Mouse (Mus musculus): ENCODE results near the gene C1qtnf3. TPM values are rescaled to one million over a fixed set of nuclear protein-coding genes. Genes with fewer than 3 reads are reported as not detected.

The C1qtnf3 gene
- total and polyA plus RNA-seq, 3 experiments: not detected

DNA sequence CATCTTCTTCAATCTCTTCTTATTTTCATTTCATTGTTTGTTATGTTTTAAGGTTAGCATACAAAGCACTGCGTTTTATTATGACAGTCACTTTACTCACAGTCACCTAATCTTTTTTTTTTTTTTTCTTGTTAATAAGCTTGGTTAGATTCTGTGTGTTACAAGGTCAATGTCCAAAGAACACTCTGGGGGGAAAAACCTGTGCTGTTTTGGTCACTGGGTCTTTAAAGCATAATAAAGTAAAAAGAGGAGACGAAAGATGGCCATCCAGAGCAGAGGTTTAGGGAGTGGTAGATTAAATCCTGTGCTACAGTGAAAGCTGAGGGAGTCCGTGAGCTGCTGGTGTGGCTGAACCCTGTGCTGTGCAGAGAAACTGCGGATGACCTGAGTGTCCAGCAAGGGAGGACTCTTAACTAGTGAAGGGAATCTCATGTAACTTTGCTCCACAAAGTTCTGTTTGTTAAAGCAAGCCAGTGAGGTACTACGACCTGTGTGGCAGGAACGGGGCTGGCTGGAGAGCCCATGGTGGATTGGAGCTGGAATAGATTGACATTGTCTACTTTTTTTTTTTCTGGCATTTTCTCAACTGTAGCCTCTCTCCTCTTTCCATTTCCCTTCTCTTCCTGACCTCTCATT lies 2.4 kb downstream of the C1qtnf3 start:
- H3K4me3 ChIP-seq (ENCODE audit: low read depth, low read length): no peak overlapping the region
- no peak for ATAC-seq (ENCODE audit: extremely low read depth, insufficient number of reproducible peaks, low FRiP score, poor library complexity, severe bottlenecking)
- TF ChIP-seq POLR2AphosphoS5 (IDR thresholded peaks at IDR 0.05; ENCODE audit: insufficient replicate concordance, low read depth, low read length) (no peak), GATA2 (IDR thresholded peaks at IDR 0.05; ENCODE audit: borderline replicate concordance, low read depth, low read length) (no peak), TAL1 (conservative IDR thresholded peaks at IDR 0.05; ENCODE audit: low read depth, low read length) (no peak), CTCF (IDR thresholded peaks at IDR 0.05; ENCODE audit: low read depth, low read length) (no peak), GATA1 (IDR thresholded peaks at IDR 0.05; ENCODE audit: borderline replicate concordance, low read length) (no peak)

DNA sequence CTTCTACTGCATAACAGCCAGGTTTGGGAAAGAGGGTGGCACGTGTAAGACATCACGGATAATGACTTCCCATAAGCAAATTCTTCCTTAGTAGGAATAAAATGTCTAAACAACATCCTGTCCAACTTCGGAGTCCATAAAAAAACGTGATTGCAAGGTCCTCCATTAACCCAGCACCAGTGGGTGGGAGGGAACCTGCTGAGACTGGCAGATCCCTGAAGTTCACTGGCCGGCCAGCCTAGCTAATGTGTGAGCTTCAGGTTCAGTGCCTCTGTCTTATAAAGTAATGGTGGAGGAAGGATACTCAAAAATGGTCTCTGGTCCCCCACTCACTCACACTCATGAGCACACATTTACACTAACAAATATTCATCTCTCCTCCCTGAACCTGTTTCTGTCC lies 3.0 kb downstream of the C1qtnf3 start:
- H3K9me3 ChIP-seq (replicated peaks): no peaks in the 10 kb centered on the region
- DNase-seq (ENCODE audit: low spot score) (no peak), ATAC-seq (ENCODE audit: extremely low read depth, insufficient number of reproducible peaks, low FRiP score, poor library complexity, severe bottlenecking) (no peak)
- no peaks in the 10 kb centered on the region for H3K36me3 ChIP-seq (replicated peaks)
- TF ChIP-seq GATA1 (IDR thresholded peaks at IDR 0.05; ENCODE audit: borderline replicate concordance, low read length) (no peak), CTCF (IDR thresholded peaks at IDR 0.05; ENCODE audit: low read depth, low read length) (no peak), POLR2AphosphoS5 (IDR thresholded peaks at IDR 0.05; ENCODE audit: insufficient replicate concordance, low read depth, low read length) (no peak), TAL1 (conservative IDR thresholded peaks at IDR 0.05; ENCODE audit: low read depth, low read length) (no peak), GATA2 (IDR thresholded peaks at IDR 0.05; ENCODE audit: borderline replicate concordance, low read depth, low read length) (no peak)
- no peak overlapping the region for H3K4me3 ChIP-seq (ENCODE audit: low read depth, low read length)
- H3K4me1 ChIP-seq (ENCODE audit: insufficient read depth, low read depth, low read length): no peaks in the 10 kb centered on the region
- peaks cover 10% of the 10 kb centered on the region; the same call in 1 of the 2 replicates for H3K27me3 ChIP-seq (ENCODE audit: insufficient read depth, low read length)

More for the DNA sequence above, 2.4 kb downstream of the C1qtnf3 start:
- Histone ChIP-seq H3K36me3 (replicated peaks) (no peaks in the 10 kb centered on the region), H3K9me3 (replicated peaks) (no peaks in the 10 kb centered on the region), H3K4me1 (ENCODE audit: insufficient read depth, low read depth, low read length) (no peaks in the 10 kb centered on the region), H3K27me3 (ENCODE audit: insufficient read depth, low read length) (peaks cover 10% of the 10 kb centered on the region; the same call in 1 of the 2 replicates)
- no peak for DNase-seq (ENCODE audit: low spot score)

DNA sequence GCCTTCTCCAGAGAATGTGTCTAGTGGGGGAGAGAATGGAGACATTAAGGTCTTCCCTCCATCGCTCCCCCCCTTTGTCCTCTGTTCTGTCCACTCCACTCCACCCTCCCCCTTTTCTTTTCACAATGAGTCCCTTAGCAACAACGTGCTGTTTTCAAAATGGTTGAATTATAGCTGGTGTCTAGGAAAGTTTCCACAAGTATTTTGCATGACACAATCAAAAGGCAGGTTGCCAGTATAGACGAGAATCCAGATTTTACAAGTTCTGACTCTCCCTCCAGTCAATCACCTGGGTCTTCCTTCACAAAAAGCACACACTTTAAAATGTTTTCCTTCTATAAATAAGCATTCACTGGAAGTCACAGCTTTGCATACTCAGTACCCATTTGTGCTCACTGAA lies 4.6 kb downstream of the C1qtnf3 start:
- no peak for ATAC-seq (ENCODE audit: extremely low read depth, insufficient number of reproducible peaks, low FRiP score, poor library complexity, severe bottlenecking)
- no peaks in the 10 kb centered on the region for H3K9me3 ChIP-seq (replicated peaks)
- H3K36me3 ChIP-seq (replicated peaks): no peaks in the 10 kb centered on the region
- no peak overlapping the region for H3K4me3 ChIP-seq (ENCODE audit: low read depth, low read length)
- peaks cover 10% of the 10 kb centered on the region; the same call in 1 of the 2 replicates for H3K27me3 ChIP-seq (ENCODE audit: insufficient read depth, low read length)
- TF ChIP-seq TAL1 (conservative IDR thresholded peaks at IDR 0.05; ENCODE audit: low read depth, low read length): no peak
- no peak for TF ChIP-seq CTCF (IDR thresholded peaks at IDR 0.05; ENCODE audit: low read depth, low read length)
- no peak for TF ChIP-seq GATA1 (IDR thresholded peaks at IDR 0.05; ENCODE audit: borderline replicate concordance, low read length)
- TF ChIP-seq POLR2AphosphoS5 (IDR thresholded peaks at IDR 0.05; ENCODE audit: insufficient replicate concordance, low read depth, low read length): no peak
- no peak for TF ChIP-seq GATA2 (IDR thresholded peaks at IDR 0.05; ENCODE audit: borderline replicate concordance, low read depth, low read length)
- no peak for DNase-seq (ENCODE audit: low spot score)
- no peaks in the 10 kb centered on the region for H3K4me1 ChIP-seq (ENCODE audit: insufficient read depth, low read depth, low read length)

- Histone ChIP-seq H3K4me1 (ENCODE audit: insufficient read depth, low read depth, low read length) (no peaks in the 10 kb centered on the region), H3K9me3 (replicated peaks) (no peaks in the 10 kb centered on the region), H3K27me3 (ENCODE audit: insufficient read depth, low read length) (peaks cover 4% of the 10 kb centered on the region; the same call in 1 of the 2 replicates), H3K4me3 (ENCODE audit: low read depth, low read length) (no peak overlapping the region), H3K36me3 (replicated peaks) (no peaks in the 10 kb centered on the region)
- ATAC-seq (ENCODE audit: extremely low read depth, insufficient number of reproducible peaks, low FRiP score, poor library complexity, severe bottlenecking) (no peak), DNase-seq (ENCODE audit: low spot score) (no peak)
- TF ChIP-seq GATA1 (IDR thresholded peaks at IDR 0.05; ENCODE audit: borderline replicate concordance, low read length) (no peak), GATA2 (IDR thresholded peaks at IDR 0.05; ENCODE audit: borderline replicate concordance, low read depth, low read length) (no peak), CTCF (IDR thresholded peaks at IDR 0.05; ENCODE audit: low read depth, low read length) (no peak), POLR2AphosphoS5 (IDR thresholded peaks at IDR 0.05; ENCODE audit: insufficient replicate concordance, low read depth, low read length) (no peak), TAL1 (conservative IDR thresholded peaks at IDR 0.05; ENCODE audit: low read depth, low read length) (no peak)
Measured at GRCm38 (mm10) chr15:10959277-10960026, 7.3 kb downstream of the C1qtnf3 start.

DNA sequence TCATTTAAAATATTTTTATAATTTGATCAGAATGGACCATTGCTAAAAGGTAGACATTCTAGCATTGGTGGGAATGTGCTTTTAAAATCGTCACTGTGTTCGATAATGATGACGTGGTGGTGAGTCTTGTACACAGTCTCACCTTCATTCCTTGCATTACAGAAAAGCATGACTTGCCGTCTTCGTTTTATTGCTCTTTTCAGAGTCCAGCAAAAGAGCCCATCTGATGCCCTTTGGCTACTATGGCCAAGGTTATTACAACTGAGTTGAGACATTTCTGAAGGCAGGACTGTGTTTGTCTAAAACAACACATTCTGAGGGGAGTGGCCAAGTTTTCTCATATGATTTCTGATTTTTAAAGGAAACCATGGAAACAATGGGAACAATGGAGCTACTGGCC lies 8.1 kb downstream of the C1qtnf3 start:
- ATAC-seq (ENCODE audit: extremely low read depth, insufficient number of reproducible peaks, low FRiP score, poor library complexity, severe bottlenecking) (no peak), DNase-seq (ENCODE audit: low spot score) (no peak)
- peaks cover 4% of the 10 kb centered on the region; the same call in 1 of the 2 replicates for H3K27me3 ChIP-seq (ENCODE audit: insufficient read depth, low read length)

DNA sequence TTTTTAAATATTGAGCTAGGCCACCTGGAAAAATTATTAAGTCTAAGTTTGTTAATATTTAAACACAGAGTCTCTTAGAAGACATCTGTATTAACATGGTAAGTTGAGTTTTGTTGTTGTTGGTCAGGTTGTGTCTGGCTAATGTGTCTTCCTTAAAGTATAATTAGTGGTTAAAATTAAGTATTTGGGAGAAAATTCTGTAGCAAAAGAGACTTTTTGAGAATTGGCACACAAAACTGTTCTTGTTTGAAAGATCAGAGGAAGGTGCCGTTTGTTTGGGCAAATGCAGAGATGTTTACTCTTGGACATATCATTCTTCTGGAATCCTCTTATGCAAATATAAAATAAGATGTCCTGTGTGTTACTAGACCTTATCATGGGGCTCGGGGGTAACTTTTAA lies 10.5 kb downstream of the C1qtnf3 start:
- TF ChIP-seq GATA1 (IDR thresholded peaks at IDR 0.05; ENCODE audit: borderline replicate concordance, low read length): no peak
- no peaks in the 10 kb centered on the region for H3K4me1 ChIP-seq (ENCODE audit: insufficient read depth, low read depth, low read length)
- H3K27me3 ChIP-seq (ENCODE audit: insufficient read depth, low read length): peaks cover 4% of the 10 kb centered on the region; the same call in 1 of the 2 replicates
- no peak for ATAC-seq (ENCODE audit: extremely low read depth, insufficient number of reproducible peaks, low FRiP score, poor library complexity, severe bottlenecking)
- no peaks in the 10 kb centered on the region for H3K36me3 ChIP-seq (replicated peaks)
- no peaks in the 10 kb centered on the region for H3K9me3 ChIP-seq (replicated peaks)
- DNase-seq (ENCODE audit: low spot score): no peak
- H3K4me3 ChIP-seq (ENCODE audit: low read depth, low read length): no peak overlapping the region

More for the DNA sequence above, 8.1 kb downstream of the C1qtnf3 start:
- no peaks in the 10 kb centered on the region for H3K36me3 ChIP-seq (replicated peaks)
- no peak overlapping the region for H3K4me3 ChIP-seq (ENCODE audit: low read depth, low read length)
- no peaks in the 10 kb centered on the region for H3K9me3 ChIP-seq (replicated peaks)
- TF ChIP-seq CTCF (IDR thresholded peaks at IDR 0.05; ENCODE audit: low read depth, low read length) (no peak), GATA1 (IDR thresholded peaks at IDR 0.05; ENCODE audit: borderline replicate concordance, low read length) (no peak), TAL1 (conservative IDR thresholded peaks at IDR 0.05; ENCODE audit: low read depth, low read length) (no peak), GATA2 (IDR thresholded peaks at IDR 0.05; ENCODE audit: borderline replicate concordance, low read depth, low read length) (no peak), POLR2AphosphoS5 (IDR thresholded peaks at IDR 0.05; ENCODE audit: insufficient replicate concordance, low read depth, low read length) (no peak)
- H3K4me1 ChIP-seq (ENCODE audit: insufficient read depth, low read depth, low read length): no peaks in the 10 kb centered on the region
